Mouse (Mus musculus) left cerebral cortex, adult 9 months (tissue): ENCODE data around the gene Akt1s1.

ENCODE experiments used
- DNase-seq, 2 experiments: peaks; one replicate each; pipeline ENCODE4 v3.0.0; 2022; ENCODE audit warnings: low spot score in 2 of 2

Akt1s1 gene

GRCm38 (mm10) chr7:44900632-44901031 is 51.8 kb downstream of the Akt1s1 start:
- no peak for DNase-seq

- no peak for DNase-seq
Measured at GRCm38 (mm10) chr7:44901230-44901722, 52.5 kb downstream of the Akt1s1 start.
